8 mouse cellular contexts compared by ENCODE assay signal in the genomic region with DNA sequence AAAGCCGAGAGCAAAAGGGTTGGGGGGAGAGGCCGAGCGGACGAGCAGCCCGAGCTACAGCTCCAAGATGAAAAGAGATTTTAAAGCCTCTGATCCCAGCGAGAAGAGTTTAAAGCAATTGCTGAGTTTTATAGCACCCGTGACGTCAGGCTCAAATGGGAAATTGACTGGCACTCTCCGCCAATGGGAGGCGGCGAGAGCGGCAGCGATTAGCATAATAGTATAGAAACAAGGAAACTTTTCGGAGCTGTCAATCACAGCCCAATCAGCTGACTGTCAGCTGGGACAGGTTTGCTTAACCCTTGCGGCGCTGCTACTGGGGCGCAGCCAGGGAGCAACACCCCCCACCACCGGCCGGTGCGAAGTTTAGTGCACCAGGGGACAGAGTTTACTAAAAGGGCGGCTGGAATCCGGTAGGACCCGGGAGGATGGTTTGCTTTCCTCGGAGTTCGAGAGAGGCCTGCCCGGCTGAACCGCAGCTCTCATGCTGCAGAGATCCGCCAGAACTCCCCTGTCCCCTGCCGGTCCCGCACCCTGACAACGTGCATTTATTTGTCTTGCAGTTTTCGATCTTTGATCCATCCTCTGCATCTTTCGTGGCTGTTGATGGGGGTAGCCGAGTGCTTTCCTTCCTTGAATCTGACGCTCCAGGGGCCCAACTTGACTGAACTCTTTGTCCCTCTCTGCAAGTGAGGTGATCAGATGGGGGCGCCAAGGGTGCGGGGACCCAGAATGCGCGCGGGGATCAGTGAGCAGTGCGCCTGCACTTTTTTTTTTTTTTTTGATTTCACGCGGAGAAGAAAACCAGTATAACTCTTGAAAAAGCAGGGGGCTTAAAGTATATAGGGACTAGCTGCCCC. TPM values are rescaled to one million over a fixed set of nuclear protein-coding genes. Genes with fewer than 3 reads are reported as not detected.
A peak's percentile ranks its signal among the peaks of the same experiment; 100 is the strongest.
DNase-seq lines count a peak whose midpoint lies in the region; ATAC-seq lines count a peak whose summit lies in the region.

A gene (minus strand): TSS at position 64 of the 860 bp plus-strand sequence.

- H3K4me1 ChIP-seq in intestine, embryonic 16.5 days (ENCODE audit: control insufficient read depth, insufficient read depth, low read length), result peaks cover 14% of the 10 kb centered on the region

- under 1% methylated on average over 43 of the region's 43 CpGs for WGBS in intestine, embryonic 16.5 days

- H3K27ac ChIP-seq in intestine, embryonic 16.5 days (ENCODE audit: low read length), result peak within 1 kb of the TSS; percentile 99

- H3K9me3 ChIP-seq in intestine, embryonic 16.5 days (ENCODE audit: control insufficient read depth, low read length), result no peaks in the 10 kb centered on the region

- H3K4me2 ChIP-seq in intestine, embryonic 16.5 days (ENCODE audit: low read depth, low read length), result peak within 1 kb of the TSS; percentile 76

- intact Hi-C loops in left cerebral cortex, postnatal 25 days (cut with DNase I), result loop anchor here (2.0 to 5.0 kb wide), 8 partner anchors 306 to 1255 kb away; no protein-coding TSS in a partner anchor

- peak; percentile 84 for ATAC-seq in intestine, embryonic 16.5 days

- no peaks in the 10 kb centered on the region for H3K27me3 ChIP-seq in intestine, embryonic 16.5 days (replicated peaks; ENCODE audit: control insufficient read depth, insufficient read depth, low read length)

- H3K36me3 ChIP-seq in intestine, embryonic 16.5 days (ENCODE audit: control insufficient read depth, insufficient read depth, low read length), result no peaks in the 10 kb centered on the region

- peak within 1 kb of the TSS; percentile 89 for H3K4me3 ChIP-seq in intestine, embryonic 16.5 days (ENCODE audit: low read length)

- peak within 1 kb of the TSS; percentile 94 for H3K9ac ChIP-seq in intestine, embryonic 16.5 days (ENCODE audit: low read depth, low read length)

- DNase-seq in adrenal gland, adult 8-10 months, result peak; percentile 92
- DNase-seq in embryo, embryonic 11.5 days (ENCODE audit: low read depth, low spot score), result peak; percentile 81
- peak; percentile 85 for DNase-seq in gonadal fat pad, adult 2 months (ENCODE audit: low read depth)
- DNase-seq in left cerebral cortex, postnatal 25 days (ENCODE audit: low spot score in 2 of 2), result peak; percentile 78 to 92
- peak; percentile 93 for DNase-seq in mesoderm, embryonic 11.5 days (ENCODE audit: low read depth, low spot score)
- DNase-seq in right cerebral cortex, postnatal 36 days (ENCODE audit: low spot score in 2 of 2), result peak; percentile 75 to 76
- DNase-seq in urinary bladder, postnatal 4 days (ENCODE audit: low spot score in 2 of 2), result peak; percentile 85 to 87

RNA-seq across cellular contexts. Expression of the gene that starts here (rescaled TPM):
- total RNA-seq in adrenal gland, adult 8-10 months (2022), result 10 to 100 TPM; 21.3 to 29.8 (median 21.9) TPM
- 7.8 and 11.4 TPM in 2 replicates for polyA plus RNA-seq in gonadal fat pad, adult 2 months (2012; rRNA removed)
- 10.9 and 12.3 TPM in 2 replicates for polyA plus RNA-seq in intestine, embryonic 16.5 days (2015; fragmentation: Nextera tagmentation; extraction: Ambion mirVana)
- 10 to 100 TPM; 23.5 to 24.1 TPM for total RNA-seq in left cerebral cortex, postnatal 25 days (2021)

Comparison
In these comparisons a context has a peak if more than half of its experiments do, and no peak if none do; other contexts are left out.
1. Peak in every context shown above with its lines: DNase-seq, ATAC-seq, H3K4me3 ChIP-seq and H3K27ac ChIP-seq.